Mouse (Mus musculus): ENCODE results near the gene Tmem102.
A peak's percentile ranks its signal among the peaks of the same experiment; 100 is the strongest.

Gene Tmem102

GRCm38 (mm10) chr11:69818871-69819270 lies 13.4 kb upstream of the Tmem102 start:
- no peak for DNase-seq (ENCODE audit: low read depth, low spot score)

- DNase-seq (ENCODE audit: low read depth, low spot score): no peak
Observed at GRCm38 (mm10) chr11:69818365-69818764, 12.9 kb upstream of the Tmem102 start, which contains the start of gene Spem2. Gene Spem2, minus strand, starts transcription at chr11:69818465.

- no peak for DNase-seq (ENCODE audit: low read depth, low spot score)
Observed at GRCm38 (mm10) chr11:69816520-69816919, 11.1 kb upstream of the Tmem102 start.

- DNase-seq (ENCODE audit: low read depth, low spot score): no peak
Observed at GRCm38 (mm10) chr11:69815155-69815554, 9.7 kb upstream of the Tmem102 start, which contains the start of gene Gm39566. Gene Gm39566, minus strand, starts transcription at chr11:69815298.

GRCm38 (mm10) chr11:69810280-69810679 lies 4.9 kb upstream of the Tmem102 start:
- DNase-seq (ENCODE audit: low read depth, low spot score): no peak

GRCm38 (mm10) chr11:69807641-69808040 lies 2.2 kb upstream of the Tmem102 start:
- DNase-seq (ENCODE audit: low read depth, low spot score): no peak

- no peak for DNase-seq (ENCODE audit: low read depth, low spot score)
Observed at GRCm38 (mm10) chr11:69806378-69806777, 954 bp upstream of the Tmem102 start.

GRCm38 (mm10) chr11:69804652-69804940 lies 828 bp downstream of the Tmem102 start:
- DNase-seq (ENCODE audit: low read depth, low spot score): no peak

- DNase-seq (ENCODE audit: low read depth, low spot score): peak; percentile 91
Observed at GRCm38 (mm10) chr11:69803786-69804651, 1.4 kb downstream of the Tmem102 start.

GRCm38 (mm10) chr11:69803328-69803727 lies 2.1 kb downstream of the Tmem102 start:
- DNase-seq (ENCODE audit: low read depth, low spot score): no peak

GRCm38 (mm10) chr11:69802648-69803105 lies 2.7 kb downstream of the Tmem102 start:
- DNase-seq (ENCODE audit: low read depth, low spot score): peak; percentile 90

- DNase-seq (ENCODE audit: low read depth, low spot score): no peak
Observed at GRCm38 (mm10) chr11:69801379-69801977, 3.9 kb downstream of the Tmem102 start, which contains the start of gene Fgf11. Gene Fgf11, minus strand, starts transcription at chr11:69801857.

- peak; percentile 77 for DNase-seq (ENCODE audit: low read depth, low spot score)
Observed at GRCm38 (mm10) chr11:69800392-69801197, 4.8 kb downstream of the Tmem102 start.

GRCm38 (mm10) chr11:69800138-69800391 lies 5.4 kb downstream of the Tmem102 start:
- no peak for DNase-seq (ENCODE audit: low read depth, low spot score)

GRCm38 (mm10) chr11:69799394-69800137 lies 5.9 kb downstream of the Tmem102 start:
- peak; percentile 46 for DNase-seq (ENCODE audit: low read depth, low spot score)

- no peak for DNase-seq (ENCODE audit: low read depth, low spot score)
Observed at GRCm38 (mm10) chr11:69797924-69798323, 7.5 kb downstream of the Tmem102 start.

GRCm38 (mm10) chr11:69795983-69796435 lies 9.4 kb downstream of the Tmem102 start:
- no peak for DNase-seq (ENCODE audit: low read depth, low spot score)

GRCm38 (mm10) chr11:69795168-69795982 lies 10.0 kb downstream of the Tmem102 start, which contains the start of gene Chrnb1:
Gene Chrnb1, minus strand, starts transcription at chr11:69795943.
- DNase-seq (ENCODE audit: low read depth, low spot score): peak; percentile 98

GRCm38 (mm10) chr11:69793429-69793828 lies 12.0 kb downstream of the Tmem102 start:
- DNase-seq (ENCODE audit: low read depth, low spot score): no peak

- no peak for DNase-seq (ENCODE audit: low read depth, low spot score)
Observed at GRCm38 (mm10) chr11:69791420-69791819, 14.0 kb downstream of the Tmem102 start.
